Comparison of ENCODE assay signal across 8 mouse cellular contexts in genomic region chr8:45780585-45780984, GRCm38 (mm10).
DNase-seq lines count a peak whose midpoint lies in the region; ATAC-seq lines count a peak whose summit lies in the region.

No protein-coding gene starts in this region.

- DNase-seq in cerebellum, adult 18-20 months = peak; percentile 13 to 29
- peak; percentile 45 for DNase-seq in kidney, postnatal 10 days
- DNase-seq in kidney, postnatal 4 days = no peak
- peak; percentile 61 for DNase-seq in A20 (ENCODE audit: low read depth, low spot score)
- DNase-seq in forelimb bud, embryonic 11.5 days (ENCODE audit: low read depth, low spot score) = peak; percentile 36
- no peak for DNase-seq in yolk sac, embryonic 10.5 days (ENCODE audit: low spot score)
- DNase-seq in left cerebral cortex, adult 11 months (ENCODE audit: low spot score) = no peak

- no peak for ATAC-seq in cerebellum, adult (ENCODE audit: insufficient number of reproducible peaks, low FRiP score, low TSS enrichment)

Comparison
In these comparisons a context has a peak if more than half of its experiments do, and no peak if none do; other contexts are left out.
1. DNase-seq: peak in cerebellum, adult 18-20 months (2 of 2), kidney, postnatal 10 days (single experiment), A20 (single experiment) and forelimb bud, embryonic 11.5 days (single experiment); none in kidney, postnatal 4 days (0 of 2), yolk sac, embryonic 10.5 days (single experiment) and left cerebral cortex, adult 11 months (single experiment).